Mouse (Mus musculus): ENCODE data around the gene Parp6. TPM values are rescaled to one million over a fixed set of nuclear protein-coding genes. Genes with fewer than 3 reads are reported as not detected.

Gene Parp6
- polyA plus RNA-seq (2014; fragmentation: Illumina TruSeq; extraction: RNeasy Lipid Tissue Mini Kit (QIAGEN cat#74804); ENCODE audit: low replicate concordance) = 27.3 TPM

GRCm38 (mm10) chr9:59616622-59617306 is at the start of gene Parp6:
Gene Parp6, plus strand, starts transcription at chr9:59617284.

GRCm38 (mm10) chr9:59577844-59578504 is 39.1 kb upstream of the Parp6 start, which contains the start of gene Celf6:
Gene Celf6, plus strand, starts transcription at chr9:59577917.

GRCm38 (mm10) chr9:59655958-59656634 is 39.0 kb downstream of the Parp6 start, which contains the start of gene Pkm:
Gene Pkm, plus strand, starts transcription at chr9:59656368.

DNA sequence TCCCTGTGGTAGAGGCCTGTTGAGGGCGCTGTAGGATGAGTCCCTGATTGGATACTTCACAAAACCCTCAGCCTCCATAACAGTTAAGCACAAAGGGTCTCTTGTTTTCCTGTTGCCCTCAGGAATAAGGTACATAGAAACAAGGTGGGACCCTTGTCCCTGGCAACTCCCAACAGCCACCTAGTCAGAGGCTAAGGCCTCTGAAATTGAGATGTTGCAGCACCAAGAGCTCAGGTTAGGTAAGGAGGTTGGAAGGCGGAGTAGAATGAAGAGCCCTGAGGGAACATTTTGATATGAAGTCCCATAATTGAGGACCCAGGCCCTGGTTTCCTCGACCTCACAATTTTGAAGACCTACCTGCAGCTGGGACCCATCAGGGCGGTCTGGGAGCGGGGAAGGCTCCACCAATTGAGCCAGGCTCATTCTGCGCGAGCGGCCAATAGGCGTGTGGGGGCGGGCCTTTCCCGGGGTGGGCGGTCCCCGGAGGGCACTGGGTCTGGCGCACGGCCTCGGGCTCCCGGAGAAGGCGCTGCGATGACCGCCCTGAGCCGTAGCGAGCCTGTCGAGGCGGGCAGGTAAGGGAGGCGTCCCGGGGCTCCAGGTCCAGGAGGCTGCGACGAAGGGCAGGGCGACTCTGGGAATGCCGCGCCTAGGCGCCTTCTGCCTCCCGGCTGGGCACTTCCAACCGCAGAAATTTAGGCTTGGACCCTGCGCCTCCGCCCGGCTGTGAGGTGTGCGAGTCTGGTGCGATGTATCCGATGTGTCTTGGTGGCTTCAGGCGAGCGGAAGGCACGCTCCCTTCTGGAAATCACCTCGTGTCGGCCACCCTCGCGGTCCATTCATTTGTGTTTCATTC is 62.8 kb downstream of the Parp6 start, which contains the start of gene Gramd2:
Gramd2 (plus strand) TSS at position 467 of the 856 bp plus-strand sequence.

Other genes starting within 250 kb of the Parp6 start
- 84.8 TPM for gene Arih1, start 130.7 kb upstream of the Parp6 start, polyA plus RNA-seq (2014; fragmentation: Illumina TruSeq; extraction: RNeasy Lipid Tissue Mini Kit (QIAGEN cat#74804); ENCODE audit: low replicate concordance)
- 13.8 TPM for gene Hexa, start 77.7 kb upstream of the Parp6 start, polyA plus RNA-seq (2014; fragmentation: Illumina TruSeq; extraction: RNeasy Lipid Tissue Mini Kit (QIAGEN cat#74804); ENCODE audit: low replicate concordance)
- gene Tmem202, start 77.4 kb upstream of the Parp6 start, polyA plus RNA-seq (2014; fragmentation: Illumina TruSeq; extraction: RNeasy Lipid Tissue Mini Kit (QIAGEN cat#74804); ENCODE audit: low replicate concordance) = 0.78 TPM
- gene Celf6, start 39.4 kb upstream of the Parp6 start, polyA plus RNA-seq (2014; fragmentation: Illumina TruSeq; extraction: RNeasy Lipid Tissue Mini Kit (QIAGEN cat#74804); ENCODE audit: low replicate concordance) = 0.41 TPM
- gene Pkm, start 39.1 kb downstream of the Parp6 start, polyA plus RNA-seq (2014; fragmentation: Illumina TruSeq; extraction: RNeasy Lipid Tissue Mini Kit (QIAGEN cat#74804); ENCODE audit: low replicate concordance) = 27.5 TPM
- gene Gramd2, start 62.9 kb downstream of the Parp6 start, polyA plus RNA-seq (2014; fragmentation: Illumina TruSeq; extraction: RNeasy Lipid Tissue Mini Kit (QIAGEN cat#74804); ENCODE audit: low replicate concordance) = 2.5 TPM
- gene Senp8, start 133.4 kb downstream of the Parp6 start, polyA plus RNA-seq (2014; fragmentation: Illumina TruSeq; extraction: RNeasy Lipid Tissue Mini Kit (QIAGEN cat#74804); ENCODE audit: low replicate concordance) = 15.3 TPM
- gene Myo9a, start 133.6 kb downstream of the Parp6 start, polyA plus RNA-seq (2014; fragmentation: Illumina TruSeq; extraction: RNeasy Lipid Tissue Mini Kit (QIAGEN cat#74804); ENCODE audit: low replicate concordance) = 8.9 TPM

Measured in small intestine, adult 10 weeks (tissue).